Mouse (Mus musculus): ENCODE data around the gene Gm17455. TPM values are rescaled to one million over a fixed set of nuclear protein-coding genes. Genes with fewer than 3 reads are reported as not detected.

Gene Gm17455
- polyA plus RNA-seq, 1 experiment from 2014 or later = 0.28 TPM

Other genes with a start within 250 kb of the Gm17455 start
- gene Chst3, start 180.5 kb upstream of the Gm17455 start, polyA plus RNA-seq (2015; fragmentation: Nextera tagmentation; extraction: Ambion mirVana) = 0.46 and 0.57 TPM in 2 replicates
- 130 and 143 TPM in 2 replicates for gene Psap, start 122.1 kb upstream of the Gm17455 start, polyA plus RNA-seq (2015; fragmentation: Nextera tagmentation; extraction: Ambion mirVana)
- 3.3 and 4.0 TPM in 2 replicates for gene Vsir, start 52.9 kb upstream of the Gm17455 start, polyA plus RNA-seq (2015; fragmentation: Nextera tagmentation; extraction: Ambion mirVana)

Measured in heart, embryonic 16.5 days (tissue).